Mouse (Mus musculus) liver, embryonic 13.5 days (tissue): Measurements from ENCODE around the gene Hoxa11. TPM values are rescaled to one million over a fixed set of nuclear protein-coding genes. Genes with fewer than 3 reads are reported as not detected.

ENCODE experiments used
- ATAC-seq: fragments of 200-750 bp; cut with Nextera tagmentation; 2 replicates; pipeline ENCODE4 v1.8.0; 2017; ENCODE audit warnings: low read depth, mild to moderate bottlenecking, moderate number of reproducible peaks, moderate library complexity
- DNase-seq: peaks from one replicate; pipeline ENCODE4 v3.0.0; 2022
- H3K27ac ChIP-seq: fragments of 300-500 bp; sonication (generic); 2 replicates; pipeline ENCODE4 v1.5.1; 2015; ENCODE audit warnings: moderate library complexity, mild to moderate bottlenecking, inconsistent platforms
- H3K27me3 ChIP-seq: fragments of 300-500 bp; sonication (generic); 2 replicates; pipeline ENCODE4 v1.6.1; 2015; ENCODE audit warnings: mild to moderate bottlenecking, inconsistent platforms
- H3K36me3 ChIP-seq: fragments of 300-500 bp; sonication (generic); 2 replicates; pipeline ENCODE4 v1.6.1; 2015; ENCODE audit warnings: mild to moderate bottlenecking, inconsistent platforms
- H3K4me1 ChIP-seq: fragments of 300-500 bp; sonication (generic); replicated peaks from 2 replicates; pipeline ENCODE4 v1.6.1; 2015; ENCODE audit warnings: inconsistent platforms
- H3K4me2 ChIP-seq: fragments of 300-500 bp; sonication (generic); 2 replicates; pipeline ENCODE4 v1.6.1; 2015; ENCODE audit warnings: inconsistent platforms, mild to moderate bottlenecking, moderate library complexity
- H3K4me3 ChIP-seq: fragments of 300-500 bp; sonication (generic); replicated peaks from 2 replicates; pipeline ENCODE4 v1.5.1; 2015; ENCODE audit warnings: mild to moderate bottlenecking, inconsistent platforms
- H3K9ac ChIP-seq: fragments of 300-500 bp; sonication (generic); 2 replicates; pipeline ENCODE4 v1.6.1; 2015; ENCODE audit warnings: mild to moderate bottlenecking, inconsistent platforms
- H3K9me3 ChIP-seq: fragments of 300-500 bp; sonication (generic); replicated peaks from 2 replicates; pipeline ENCODE4 v1.6.1; 2016; ENCODE audit warnings: inconsistent platforms
- WGBS: fragments of 180-500 bp; shearing (Covaris S2); methylation state at CpG from one replicate; pipeline ENCODE4 v1.1.7; 2015; ENCODE audit not compliant: insufficient replicate concordance; 5-methylcytosine and 5-hydroxymethylcytosine counted together
- polyA plus RNA-seq: library from polyadenylated mRNA; unstranded; fragments of >200 nt; fragmentation: Nextera tagmentation; extraction: Ambion mirVana; gene quantifications from 2 replicates; pipeline ENCODE4 v1.2.1, GENCODE M21; 2015

Hoxa11 gene
- polyA plus RNA-seq, 1 experiment from 2014 or later = not detected

- H3K4me3 ChIP-seq = peak within 1 kb of the TSS; percentile 52
- ATAC-seq (0 out of 2 replicates have a peak, but pooled peaks have one; percentile 10), DNase-seq (peak; percentile 34)
- peaks cover 100% of the 10 kb centered on the region for H3K27me3 ChIP-seq
- peak within 1 kb of the TSS; percentile 33; the same call in 1 of the 2 replicates for H3K9ac ChIP-seq
- no peaks in the 10 kb centered on the region for H3K9me3 ChIP-seq
- H3K36me3 ChIP-seq = no peaks in the 10 kb centered on the region
- peaks cover 15% of the 10 kb centered on the region for H3K4me1 ChIP-seq
- no peak within 1 kb of the TSS for H3K27ac ChIP-seq
- H3K4me2 ChIP-seq = peak within 1 kb of the TSS; percentile 70
- 2% methylated on average over 46 of the region's 46 CpGs for WGBS
Observed at GRCm38 (mm10) chr6:52221337-52221992, 24.1 kb downstream of the Hoxa11 start, which contains the start of gene Hoxa7. Hoxa7 (minus strand) TSS chr6:52221854.

GRCm38 (mm10) chr6:52220865-52221310 is 24.7 kb downstream of the Hoxa11 start:
- H3K27ac ChIP-seq = no peak overlapping the region
- H3K9me3 ChIP-seq = no peaks in the 10 kb centered on the region
- peak overlapping the region; percentile 70 for H3K4me2 ChIP-seq
- peak overlapping the region; percentile 52; the same call in 1 of the 2 replicates for H3K4me3 ChIP-seq
- peaks cover 15% of the 10 kb centered on the region for H3K4me1 ChIP-seq
- WGBS = 7% methylated on average over 12 of the region's 12 CpGs
- no peak for ATAC-seq
- no peaks in the 10 kb centered on the region for H3K36me3 ChIP-seq
- H3K27me3 ChIP-seq = peaks cover 100% of the 10 kb centered on the region
- DNase-seq = no peak
- H3K9ac ChIP-seq = no peak overlapping the region

GRCm38 (mm10) chr6:52220003-52220864 is 25.4 kb downstream of the Hoxa11 start:
- Histone ChIP-seq H3K27ac (no peak overlapping the region), H3K9me3 (no peaks in the 10 kb centered on the region), H3K4me2 (no peak overlapping the region), H3K9ac (no peak overlapping the region), H3K4me3 (no peak overlapping the region), H3K4me1 (peaks cover 15% of the 10 kb centered on the region), H3K27me3 (peaks cover 100% of the 10 kb centered on the region), H3K36me3 (no peaks in the 10 kb centered on the region)
- 24% methylated on average over 32 of the region's 32 CpGs for WGBS
- ATAC-seq = no peak
- no peak for DNase-seq

GRCm38 (mm10) chr6:52219234-52219942 is 26.2 kb downstream of the Hoxa11 start:
- no peaks in the 10 kb centered on the region for H3K36me3 ChIP-seq
- H3K27me3 ChIP-seq = peaks cover 100% of the 10 kb centered on the region
- DNase-seq (no peak), ATAC-seq (no peak)
- H3K4me2 ChIP-seq = no peak overlapping the region
- H3K4me1 ChIP-seq = peaks cover 15% of the 10 kb centered on the region
- no peak overlapping the region for H3K9ac ChIP-seq
- H3K9me3 ChIP-seq = no peaks in the 10 kb centered on the region
- 37% methylated on average over 9 of the region's 9 CpGs for WGBS
- no peak overlapping the region for H3K4me3 ChIP-seq
- H3K27ac ChIP-seq = no peak overlapping the region

GRCm38 (mm10) chr6:52218643-52219215 is 26.9 kb downstream of the Hoxa11 start:
- H3K36me3 ChIP-seq = no peaks in the 10 kb centered on the region
- 19% methylated on average over 14 of the region's 14 CpGs for WGBS
- H3K9me3 ChIP-seq = no peaks in the 10 kb centered on the region
- no peak for ATAC-seq
- peaks cover 100% of the 10 kb centered on the region for H3K27me3 ChIP-seq
- H3K27ac ChIP-seq = no peak overlapping the region
- no peak overlapping the region for H3K9ac ChIP-seq
- no peak for DNase-seq
- H3K4me2 ChIP-seq = no peak overlapping the region
- no peak overlapping the region for H3K4me3 ChIP-seq
- H3K4me1 ChIP-seq = peaks cover 15% of the 10 kb centered on the region

GRCm38 (mm10) chr6:52217895-52218642 is 27.5 kb downstream of the Hoxa11 start:
- Histone ChIP-seq H3K4me1 (peaks cover 15% of the 10 kb centered on the region), H3K4me3 (peak overlapping the region; percentile 37; the same call in 1 of the 2 replicates), H3K27me3 (peaks cover 100% of the 10 kb centered on the region), H3K9me3 (no peaks in the 10 kb centered on the region), H3K9ac (no peak overlapping the region), H3K36me3 (no peaks in the 10 kb centered on the region), H3K4me2 (peak overlapping the region; percentile 46), H3K27ac (no peak overlapping the region)
- 11% methylated on average over 23 of the region's 23 CpGs for WGBS
- no peak for ATAC-seq
- no peak for DNase-seq

GRCm38 (mm10) chr6:52217459-52217768 is 28.2 kb downstream of the Hoxa11 start:
- Histone ChIP-seq H3K9me3 (no peaks in the 10 kb centered on the region), H3K27me3 (peaks cover 100% of the 10 kb centered on the region), H3K4me2 (peak overlapping the region; percentile 46), H3K4me1 (peaks cover 15% of the 10 kb centered on the region), H3K36me3 (no peaks in the 10 kb centered on the region), H3K27ac (no peak overlapping the region), H3K4me3 (peak overlapping the region; percentile 37), H3K9ac (no peak overlapping the region)
- DNase-seq (no peak), ATAC-seq (no peak)
- WGBS = 2% methylated on average over 25 of the region's 25 CpGs

- no peak for ATAC-seq
- Histone ChIP-seq H3K9ac (no peak overlapping the region), H3K36me3 (no peaks in the 10 kb centered on the region), H3K4me3 (peak overlapping the region; percentile 37), H3K27me3 (peaks cover 100% of the 10 kb centered on the region), H3K27ac (no peak overlapping the region), H3K4me1 (peaks cover 16% of the 10 kb centered on the region), H3K4me2 (peak overlapping the region; percentile 46), H3K9me3 (no peaks in the 10 kb centered on the region)
- WGBS = 1% methylated on average over 60 of the region's 60 CpGs
- DNase-seq = no peak
Observed at GRCm38 (mm10) chr6:52216691-52217458, 28.7 kb downstream of the Hoxa11 start.

- DNase-seq (no peak), ATAC-seq (no peak)
- no peak overlapping the region for H3K9ac ChIP-seq
- H3K4me3 ChIP-seq = no peak overlapping the region
- H3K36me3 ChIP-seq = no peaks in the 10 kb centered on the region
- H3K9me3 ChIP-seq = no peaks in the 10 kb centered on the region
- H3K27me3 ChIP-seq = peaks cover 100% of the 10 kb centered on the region
- no peak overlapping the region for H3K4me2 ChIP-seq
- 2% methylated on average over 30 of the region's 30 CpGs for WGBS
- H3K4me1 ChIP-seq = peaks cover 15% of the 10 kb centered on the region
- no peak overlapping the region for H3K27ac ChIP-seq
Observed at GRCm38 (mm10) chr6:52215771-52216535, 29.7 kb downstream of the Hoxa11 start.
